Mouse (Mus musculus) neural tube, embryonic 11.5 days (tissue): ENCODE measurements around the gene Bdkrb1. TPM values are rescaled to one million over a fixed set of nuclear protein-coding genes. Genes with fewer than 3 reads are reported as not detected.

ENCODE experiments used
- ATAC-seq: fragments of 200-750 bp; cut with Nextera tagmentation; 2 replicates; pipeline ENCODE4 v1.8.0; 2017; ENCODE audit warnings: moderate number of reproducible peaks, mild to moderate bottlenecking, moderate TSS enrichment, moderate library complexity; ENCODE audit not compliant: insufficient read depth, low FRiP score, low TSS enrichment
- DNase-seq: peaks from one replicate; pipeline ENCODE4 v3.0.0-alpha.2; 2015; ENCODE audit warnings: low spot score
- H3K27ac ChIP-seq: fragments of 300-500 bp; sonication (generic); 2 replicates; pipeline ENCODE4 v1.5.1; 2014; ENCODE audit warnings: low read depth, mild to moderate bottlenecking, low read length
- H3K27me3 ChIP-seq: fragments of 300-500 bp; sonication (generic); 2 replicates; pipeline ENCODE4 v1.6.1; 2014; ENCODE audit warnings: mild to moderate bottlenecking, low read length, mixed read lengths; ENCODE audit not compliant: control insufficient read depth, insufficient read depth
- H3K36me3 ChIP-seq: fragments of 300-500 bp; sonication (generic); 2 replicates; pipeline ENCODE4 v1.6.1; 2014; ENCODE audit warnings: mild to moderate bottlenecking, low read length, moderate library complexity, mixed read lengths; ENCODE audit not compliant: control insufficient read depth, insufficient read depth
- H3K4me1 ChIP-seq: fragments of 300-500 bp; sonication (generic); 2 replicates; pipeline ENCODE4 v1.6.1; 2014; ENCODE audit warnings: low read length, mixed read lengths; ENCODE audit not compliant: control insufficient read depth, insufficient read depth
- H3K4me2 ChIP-seq: fragments of 300-500 bp; sonication (generic); 2 replicates; pipeline ENCODE4 v1.6.1; 2014; ENCODE audit warnings: low read depth, mild to moderate bottlenecking, moderate library complexity
- H3K4me3 ChIP-seq: fragments of 300-500 bp; sonication (generic); 2 replicates; pipeline ENCODE4 v1.5.1; 2014; ENCODE audit warnings: low read depth, low read length
- H3K9ac ChIP-seq: fragments of 300-500 bp; sonication (generic); 2 replicates; pipeline ENCODE4 v1.6.1; 2014; ENCODE audit warnings: mild to moderate bottlenecking, low read length
- H3K9me3 ChIP-seq: fragments of 300-500 bp; sonication (generic); 2 replicates; pipeline ENCODE4 v1.6.1; 2016; ENCODE audit warnings: low read length; ENCODE audit not compliant: control insufficient read depth
- WGBS: fragments of 180-500 bp; shearing (Covaris S2); extraction: QIAGEN DNeasy Blood & Tissue Kit; methylation state at CpG from one replicate; pipeline ENCODE4 v1.1.7; 2014; 5-methylcytosine and 5-hydroxymethylcytosine counted together
- polyA plus RNA-seq: library from polyadenylated mRNA; unstranded; fragments of >200 nt; fragmentation: Nextera tagmentation; extraction: Ambion mirVana; gene quantifications from 2 replicates; pipeline ENCODE4 v1.2.1, GENCODE M21; 2014

Bdkrb1 gene
- 0.23 TPM in 1 of 2 replicates, not detected in the other for polyA plus RNA-seq

GRCm38 (mm10) chr12:105602581-105603210, at the start of gene Bdkrb1:
Bdkrb1 (plus strand) TSS chr12:105603085.
- ATAC-seq: no peak

GRCm38 (mm10) chr12:105554151-105554772, 48.6 kb upstream of the Bdkrb1 start:
- 81% methylated on average over 8 of the region's 8 CpGs for WGBS
- no peak overlapping the region for H3K9ac ChIP-seq
- H3K9me3 ChIP-seq: no peaks in the 10 kb centered on the region
- no peak for ATAC-seq
- no peak overlapping the region for H3K27ac ChIP-seq
- H3K4me1 ChIP-seq: no peaks in the 10 kb centered on the region
- no peaks in the 10 kb centered on the region for H3K27me3 ChIP-seq
- H3K36me3 ChIP-seq: no peaks in the 10 kb centered on the region
- H3K4me2 ChIP-seq: no peak overlapping the region
- no peak for DNase-seq
- no peak overlapping the region for H3K4me3 ChIP-seq

More at GRCm38 (mm10) chr12:105602581-105603210, at the start of gene Bdkrb1:
- WGBS: 90% methylated on average over 11 of the region's 11 CpGs
- Histone ChIP-seq H3K9me3 (no peaks in the 10 kb centered on the region), H3K4me3 (no peak within 1 kb of the TSS), H3K9ac (no peak within 1 kb of the TSS), H3K27ac (no peak within 1 kb of the TSS), H3K4me2 (no peak within 1 kb of the TSS), H3K27me3 (no peaks in the 10 kb centered on the region), H3K36me3 (no peaks in the 10 kb centered on the region), H3K4me1 (no peaks in the 10 kb centered on the region)
- DNase-seq: no peak

- no peaks in the 10 kb centered on the region for H3K9me3 ChIP-seq
- ATAC-seq (no peak), DNase-seq (no peak)
- no peak overlapping the region for H3K9ac ChIP-seq
- H3K4me2 ChIP-seq: no peak overlapping the region
- H3K27me3 ChIP-seq: no peaks in the 10 kb centered on the region
- WGBS: 59% methylated on average over 5 of the region's 5 CpGs
- H3K4me1 ChIP-seq: no peaks in the 10 kb centered on the region
- H3K27ac ChIP-seq: no peak overlapping the region
- no peaks in the 10 kb centered on the region for H3K36me3 ChIP-seq
- H3K4me3 ChIP-seq: no peak overlapping the region
Measured at GRCm38 (mm10) chr12:105555172-105555571, 47.7 kb upstream of the Bdkrb1 start.

- Histone ChIP-seq H3K4me1 (no peaks in the 10 kb centered on the region), H3K9me3 (no peaks in the 10 kb centered on the region), H3K27me3 (peaks cover 5% of the 10 kb centered on the region; the same call in 1 of the 2 replicates), H3K27ac (no peak overlapping the region), H3K9ac (no peak overlapping the region), H3K4me2 (no peak overlapping the region), H3K36me3 (no peaks in the 10 kb centered on the region), H3K4me3 (no peak overlapping the region)
- DNase-seq (no peak), ATAC-seq (no peak)
- WGBS: 74% methylated on average over 7 of the region's 7 CpGs
Measured at GRCm38 (mm10) chr12:105557250-105557925, 45.5 kb upstream of the Bdkrb1 start.

DNA sequence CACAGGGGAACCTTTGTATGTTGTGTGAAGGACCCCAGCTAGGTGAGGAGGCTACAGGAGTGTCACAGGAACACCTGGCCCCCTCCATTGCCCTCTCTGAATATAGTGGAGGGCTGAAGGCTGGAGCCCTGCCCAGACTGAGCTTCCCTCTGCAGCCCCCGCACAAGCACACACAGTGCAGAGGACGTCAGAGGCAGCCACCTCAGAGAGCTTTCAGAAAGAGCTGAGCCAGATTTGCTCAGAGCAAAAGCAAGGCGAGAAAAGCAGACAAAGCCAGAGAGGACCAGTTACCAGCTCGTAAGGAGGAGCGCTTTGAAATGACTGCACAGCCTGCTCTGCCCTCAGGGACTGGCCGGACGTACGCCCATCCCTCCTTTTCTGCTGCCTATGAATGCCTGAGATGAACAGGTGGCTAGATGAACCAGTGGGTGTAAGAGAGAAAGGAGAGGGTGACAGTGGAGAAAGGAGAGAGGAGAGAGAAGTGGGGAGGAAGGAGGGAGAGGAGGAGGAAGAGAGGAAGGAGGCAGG, 41.8 kb upstream of the Bdkrb1 start:
- H3K27ac ChIP-seq: no peak overlapping the region
- peaks cover 10% of the 10 kb centered on the region; the same call in 1 of the 2 replicates for H3K4me1 ChIP-seq
- WGBS: 68% methylated on average over 8 of the region's 8 CpGs
- no peak overlapping the region for H3K4me2 ChIP-seq
- DNase-seq (no peak), ATAC-seq (no peak)
- no peak overlapping the region for H3K9ac ChIP-seq
- H3K9me3 ChIP-seq: no peaks in the 10 kb centered on the region
- H3K36me3 ChIP-seq: no peaks in the 10 kb centered on the region
- peaks cover 26% of the 10 kb centered on the region for H3K27me3 ChIP-seq
- H3K4me3 ChIP-seq: no peak overlapping the region

- Histone ChIP-seq H3K27me3 (peaks cover 26% of the 10 kb centered on the region), H3K4me2 (peak overlapping the region; percentile 55), H3K4me1 (peaks cover 10% of the 10 kb centered on the region; the same call in 1 of the 2 replicates), H3K9me3 (no peaks in the 10 kb centered on the region), H3K9ac (no peak overlapping the region), H3K4me3 (no peak overlapping the region; the same call in 1 of the 2 replicates), H3K36me3 (no peaks in the 10 kb centered on the region), H3K27ac (no peak overlapping the region)
- ATAC-seq: no peak
- DNase-seq: no peak
- 36% methylated on average over 8 of the region's 8 CpGs for WGBS
Measured at GRCm38 (mm10) chr12:105562056-105562820, 40.6 kb upstream of the Bdkrb1 start.

DNA sequence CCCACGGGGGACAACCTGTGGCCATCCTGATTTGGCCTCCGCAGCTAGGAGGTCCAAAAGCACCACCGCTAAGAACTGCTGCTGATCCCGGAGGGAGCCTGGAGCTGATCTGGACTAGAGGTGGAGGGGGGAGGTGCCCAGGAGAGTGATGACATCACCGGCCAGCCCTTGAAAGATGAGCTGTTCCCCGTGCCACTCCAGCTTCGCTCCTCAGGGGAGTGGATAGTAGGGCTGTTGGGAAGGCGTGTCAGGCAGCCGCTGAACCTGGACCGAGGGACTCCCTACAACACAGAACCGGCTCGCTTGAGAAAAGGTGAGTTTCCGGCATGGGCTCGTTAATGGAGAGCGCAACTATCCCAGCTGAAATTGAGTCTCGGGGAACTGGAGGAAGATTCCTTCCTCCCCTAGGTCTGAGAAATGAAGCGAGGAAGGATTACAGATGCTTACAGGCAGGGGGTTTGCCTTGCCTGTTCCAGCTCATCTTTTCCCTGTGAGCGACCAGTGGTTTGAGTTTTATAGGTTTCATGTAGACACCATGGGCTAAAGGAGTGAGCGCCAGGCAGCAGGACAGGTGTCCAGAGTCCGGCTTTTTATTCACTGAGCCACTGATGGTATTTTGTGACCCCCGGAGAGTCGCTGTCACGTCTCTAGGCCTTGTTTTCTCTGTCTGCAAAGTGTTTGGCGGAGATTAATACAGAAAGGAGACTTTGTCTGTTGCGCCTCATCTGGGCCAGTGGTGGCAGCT, 39.8 kb upstream of the Bdkrb1 start, which contains the start of gene Bdkrb2:
Gene Bdkrb2 (plus strand): TSS at position 291 of the 745 bp plus-strand sequence.
- peak; percentile 60; the same call in 1 of the 2 replicates for ATAC-seq
- Histone ChIP-seq H3K9me3 (no peaks in the 10 kb centered on the region), H3K9ac (no peak within 1 kb of the TSS; the same call in 1 of the 2 replicates), H3K4me2 (peak within 1 kb of the TSS; percentile 55), H3K27me3 (peaks cover 26% of the 10 kb centered on the region), H3K36me3 (no peaks in the 10 kb centered on the region), H3K27ac (no peak within 1 kb of the TSS), H3K4me3 (peak within 1 kb of the TSS; percentile 31), H3K4me1 (peaks cover 10% of the 10 kb centered on the region; the same call in 1 of the 2 replicates)
- DNase-seq: peak; percentile 56
- 3% methylated on average over 25 of the region's 25 CpGs for WGBS
